Mouse (Mus musculus) hindbrain, embryonic 11.5 days (tissue): ENCODE data around the gene Cmtm7. TPM values are rescaled to one million over a fixed set of nuclear protein-coding genes. Genes with fewer than 3 reads are reported as not detected.
A peak's percentile ranks its signal among the peaks of the same experiment; 100 is the strongest.

Experiments
- ATAC-seq: fragments of 200-750 bp; cut with Nextera tagmentation; 2 replicates; pipeline ENCODE4 v1.8.0; 2017; ENCODE audit warnings: mild to moderate bottlenecking, moderate TSS enrichment, moderate library complexity; ENCODE audit not compliant: low FRiP score
- DNase-seq: peaks from one replicate; pipeline ENCODE4 v3.0.0-alpha.2; 2015; ENCODE audit warnings: low spot score
- H3K27ac ChIP-seq: fragments of 300-500 bp; sonication (generic); 2 replicates; pipeline ENCODE4 v1.5.1; 2014; ENCODE audit warnings: mild to moderate bottlenecking, low read depth, low read length
- H3K27me3 ChIP-seq: fragments of 300-500 bp; sonication (generic); 2 replicates; pipeline ENCODE4 v1.6.1; 2014; ENCODE audit warnings: mild to moderate bottlenecking, low read length, moderate library complexity, mixed read lengths; ENCODE audit not compliant: control insufficient read depth, insufficient read depth
- H3K36me3 ChIP-seq: fragments of 300-500 bp; sonication (generic); 2 replicates; pipeline ENCODE4 v1.6.1; 2014; ENCODE audit warnings: mild to moderate bottlenecking, low read length, moderate library complexity, mixed read lengths; ENCODE audit not compliant: control insufficient read depth, insufficient read depth
- H3K4me1 ChIP-seq: fragments of 300-500 bp; sonication (generic); replicated peaks from 2 replicates; pipeline ENCODE4 v1.6.1; 2014; ENCODE audit warnings: low read length, mixed read lengths; ENCODE audit not compliant: control insufficient read depth, insufficient read depth
- H3K4me2 ChIP-seq: fragments of 300-500 bp; sonication (generic); replicated peaks from 2 replicates; pipeline ENCODE4 v1.6.1; 2014; ENCODE audit warnings: mild to moderate bottlenecking, low read depth, low read length
- H3K4me3 ChIP-seq: fragments of 300-500 bp; sonication (generic); 2 replicates; pipeline ENCODE4 v1.5.1; 2014; ENCODE audit warnings: low read depth, low read length
- H3K9ac ChIP-seq: fragments of 300-500 bp; sonication (generic); 2 replicates; pipeline ENCODE4 v1.6.1; 2014; ENCODE audit warnings: low read depth, low read length
- H3K9me3 ChIP-seq: fragments of 300-500 bp; sonication (generic); 2 replicates; pipeline ENCODE4 v1.6.1; 2016; ENCODE audit warnings: low read length; ENCODE audit not compliant: control insufficient read depth
- WGBS: fragments of 180-500 bp; shearing (Covaris S2); extraction: QIAGEN DNeasy Blood & Tissue Kit; methylation state at CpG from one replicate; pipeline ENCODE4 v1.1.7; 2014; 5-methylcytosine and 5-hydroxymethylcytosine counted together
- polyA plus RNA-seq: library from polyadenylated mRNA; unstranded; fragments of >200 nt; fragmentation: Nextera tagmentation; extraction: Ambion mirVana; gene quantifications from 2 replicates; pipeline ENCODE4 v1.2.1, GENCODE M21; 2014

Gene Cmtm7
- 66.1 and 77.8 TPM in 2 replicates for polyA plus RNA-seq

DNA sequence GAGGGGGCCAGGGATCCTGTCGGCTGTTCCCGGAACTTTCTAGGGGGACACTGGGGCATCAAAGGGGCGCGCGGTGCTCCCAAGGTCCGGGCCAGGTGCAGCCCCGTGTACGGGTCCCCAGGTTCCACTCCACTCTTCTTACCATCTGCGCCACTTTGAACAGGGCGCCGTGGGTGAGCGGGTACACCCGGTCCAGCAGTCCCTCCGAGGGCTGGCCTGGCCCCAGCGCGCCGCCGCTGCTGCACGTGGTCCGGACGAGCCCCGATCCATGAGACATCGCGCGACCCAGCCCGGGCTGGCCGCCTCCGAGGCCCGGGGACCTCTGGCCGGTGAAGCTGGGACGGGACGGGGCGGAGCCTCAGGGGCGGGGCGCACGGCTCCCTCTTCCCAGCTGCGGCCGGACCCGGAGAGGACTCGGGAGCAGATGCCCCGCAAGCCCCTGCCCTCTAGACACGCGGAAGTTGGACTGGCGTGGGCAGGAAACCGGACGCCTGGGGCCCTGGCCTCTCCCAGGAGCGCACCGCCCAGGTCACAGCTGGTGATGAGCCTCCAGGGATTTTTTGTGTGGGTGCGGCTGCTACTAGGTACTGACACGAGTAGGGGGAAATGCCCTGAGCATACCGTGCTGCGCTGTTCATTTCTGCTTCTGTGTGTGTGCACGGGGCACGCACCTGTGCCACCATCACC is at the start of gene Cmtm7:
Gene Cmtm7 (minus strand): TSS at position 331 of the 687 bp plus-strand sequence.
- DNase-seq (peak; percentile 81), ATAC-seq (peak; percentile 89)
- H3K9me3 ChIP-seq = no peaks in the 10 kb centered on the region
- no peaks in the 10 kb centered on the region for H3K36me3 ChIP-seq
- H3K4me2 ChIP-seq = peak within 1 kb of the TSS; percentile 96
- H3K27ac ChIP-seq = peak within 1 kb of the TSS; percentile 65; the same call in 1 of the 2 replicates
- H3K4me3 ChIP-seq = peak within 1 kb of the TSS; percentile 47
- H3K4me1 ChIP-seq = peaks cover 5% of the 10 kb centered on the region; the same call in 1 of the 2 replicates
- WGBS = 1% methylated on average over 54 of the region's 54 CpGs
- peak within 1 kb of the TSS; percentile 69 for H3K9ac ChIP-seq
- no peaks in the 10 kb centered on the region for H3K27me3 ChIP-seq

GRCm38 (mm10) chr9:114830351-114830750 is 48.7 kb upstream of the Cmtm7 start:
- Histone ChIP-seq H3K36me3 (no peaks in the 10 kb centered on the region), H3K4me1 (no peaks in the 10 kb centered on the region), H3K9me3 (no peaks in the 10 kb centered on the region), H3K27ac (no peak overlapping the region), H3K27me3 (no peaks in the 10 kb centered on the region), H3K4me2 (no peak overlapping the region), H3K4me3 (no peak overlapping the region), H3K9ac (no peak overlapping the region)
- DNase-seq = no peak
- ATAC-seq = no peak
- WGBS = 49% methylated on average over 7 of the region's 7 CpGs

DNA sequence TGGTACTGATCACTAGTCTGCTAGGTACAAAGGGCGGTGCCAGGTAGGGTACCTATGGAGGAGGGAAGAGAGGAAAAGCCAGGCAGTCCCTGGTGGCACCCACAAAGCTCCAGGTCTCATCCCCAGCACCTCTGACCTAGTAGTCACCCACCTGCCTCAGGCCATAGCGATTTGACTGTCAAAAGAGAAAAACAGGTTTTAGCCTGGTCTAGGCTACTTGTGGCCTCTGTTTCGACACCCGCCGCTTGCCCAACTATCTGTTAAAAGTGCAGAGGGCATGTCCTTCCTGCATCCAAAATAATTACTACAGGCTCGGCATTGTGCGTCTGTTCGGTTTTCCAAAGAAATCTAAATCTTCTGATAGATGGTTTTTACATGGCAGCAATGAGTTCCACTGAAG is 48.0 kb upstream of the Cmtm7 start:
- ATAC-seq = no peak
- Histone ChIP-seq H3K4me2 (no peak overlapping the region), H3K27ac (no peak overlapping the region), H3K9ac (no peak overlapping the region), H3K27me3 (no peaks in the 10 kb centered on the region), H3K4me1 (no peaks in the 10 kb centered on the region), H3K4me3 (no peak overlapping the region), H3K36me3 (no peaks in the 10 kb centered on the region), H3K9me3 (no peaks in the 10 kb centered on the region)
- DNase-seq = no peak
- 93% methylated on average over 8 of the region's 8 CpGs for WGBS

DNA sequence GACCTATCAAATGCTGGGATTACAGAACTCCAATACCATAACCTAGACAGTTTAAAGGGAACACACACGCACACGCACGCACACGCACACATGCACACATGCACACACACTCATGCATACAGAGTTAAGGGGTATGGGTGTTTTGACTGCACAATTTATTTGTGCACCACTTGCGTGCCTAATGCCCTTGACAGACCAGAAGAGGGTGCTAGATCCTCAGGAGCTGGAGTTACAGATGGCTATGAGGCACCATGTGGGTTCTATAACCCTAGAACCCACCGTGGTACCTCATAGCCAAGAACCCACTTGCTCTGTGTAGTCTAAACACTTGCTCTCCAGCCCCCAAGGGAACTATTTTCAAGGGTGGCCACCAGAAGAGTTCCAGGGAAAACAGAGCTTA is 46.7 kb upstream of the Cmtm7 start:
- Histone ChIP-seq H3K4me2 (no peak overlapping the region), H3K27me3 (no peaks in the 10 kb centered on the region), H3K9ac (no peak overlapping the region), H3K36me3 (no peaks in the 10 kb centered on the region), H3K27ac (no peak overlapping the region), H3K4me1 (no peaks in the 10 kb centered on the region), H3K9me3 (no peaks in the 10 kb centered on the region), H3K4me3 (no peak overlapping the region)
- no peak for DNase-seq
- no peak for ATAC-seq
- WGBS = 96% methylated on average over 6 of the region's 6 CpGs

DNA sequence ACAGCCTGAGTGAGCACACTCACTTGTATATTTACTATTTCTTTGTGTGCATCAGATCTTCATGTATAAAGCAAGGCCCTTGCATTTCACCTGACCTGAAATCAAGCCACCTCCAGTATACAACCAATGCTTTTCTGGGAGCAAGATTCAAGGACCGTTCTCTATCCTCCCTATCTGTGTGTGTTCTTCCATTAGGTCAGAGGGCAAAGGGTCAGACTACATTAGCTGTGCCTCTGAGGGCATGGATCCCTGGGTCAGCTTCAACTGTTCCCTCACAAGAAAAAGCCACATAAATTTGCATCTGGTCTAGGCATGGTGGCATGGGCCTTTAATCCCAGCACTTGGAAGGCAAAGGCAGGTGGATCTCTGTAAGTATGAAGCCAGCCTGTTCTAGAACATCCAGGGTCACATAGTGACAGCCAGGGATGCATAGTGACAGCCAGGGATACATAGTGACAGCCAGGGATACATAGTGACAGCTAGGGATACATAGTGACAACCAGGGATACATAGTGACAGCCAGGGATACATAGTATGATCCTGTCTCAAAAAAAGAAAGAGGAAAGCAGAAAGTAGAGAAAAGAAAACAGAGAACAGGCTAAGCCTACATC is 45.7 kb upstream of the Cmtm7 start:
- no peaks in the 10 kb centered on the region for H3K9me3 ChIP-seq
- no peak for DNase-seq
- no peaks in the 10 kb centered on the region for H3K4me1 ChIP-seq
- H3K27me3 ChIP-seq = no peaks in the 10 kb centered on the region
- H3K27ac ChIP-seq = no peak overlapping the region
- WGBS = 28% methylated on average over 1 of the region's 1 CpGs
- H3K4me3 ChIP-seq = no peak overlapping the region
- H3K9ac ChIP-seq = no peak overlapping the region
- no peaks in the 10 kb centered on the region for H3K36me3 ChIP-seq
- no peak overlapping the region for H3K4me2 ChIP-seq
- ATAC-seq = no peak

- H3K27me3 ChIP-seq = no peaks in the 10 kb centered on the region
- no peaks in the 10 kb centered on the region for H3K36me3 ChIP-seq
- no peak overlapping the region for H3K4me2 ChIP-seq
- H3K9me3 ChIP-seq = no peaks in the 10 kb centered on the region
- ATAC-seq (no peak), DNase-seq (no peak)
- 97% methylated on average over 7 of the region's 7 CpGs for WGBS
- H3K4me3 ChIP-seq = no peak overlapping the region
- no peaks in the 10 kb centered on the region for H3K4me1 ChIP-seq
- no peak overlapping the region for H3K9ac ChIP-seq
- no peak overlapping the region for H3K27ac ChIP-seq
Measured at GRCm38 (mm10) chr9:114824166-114824565, 42.5 kb upstream of the Cmtm7 start.

DNA sequence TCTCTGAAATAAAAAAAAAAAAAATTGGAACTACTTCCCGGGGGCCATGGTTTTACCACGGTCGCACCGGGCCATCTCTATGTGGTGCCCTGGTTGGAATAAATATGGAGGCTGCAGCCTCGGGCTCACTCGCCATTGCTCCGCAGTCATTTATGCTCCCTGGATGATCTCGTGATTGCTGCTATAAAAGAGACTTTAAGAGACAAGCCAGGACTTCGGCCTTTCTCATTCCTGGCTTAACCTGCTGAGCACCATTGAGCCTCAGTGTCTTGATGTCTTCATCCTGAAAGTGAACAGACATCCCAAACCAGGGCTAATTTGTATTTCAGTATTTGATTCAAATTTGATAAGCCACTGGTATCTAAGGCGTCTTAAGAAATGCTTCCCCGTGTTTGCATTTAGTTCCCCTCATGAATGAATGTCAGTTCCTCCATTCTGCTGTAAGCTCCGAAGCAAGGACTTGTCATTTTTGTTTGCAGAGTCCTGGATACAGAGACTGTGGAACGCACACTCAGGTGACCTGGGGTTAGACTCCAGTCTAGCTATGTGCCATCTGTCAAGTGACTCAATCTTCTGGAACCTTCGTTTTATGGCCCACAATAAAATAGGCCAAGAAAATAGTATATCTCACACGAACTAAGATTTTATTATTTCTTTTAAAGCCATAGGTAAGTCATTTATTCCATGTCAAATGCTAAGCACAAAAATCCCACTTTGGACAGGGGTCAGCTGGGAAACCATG is 40.1 kb upstream of the Cmtm7 start:
- H3K4me2 ChIP-seq = no peak overlapping the region
- no peaks in the 10 kb centered on the region for H3K27me3 ChIP-seq
- no peaks in the 10 kb centered on the region for H3K4me1 ChIP-seq
- no peak overlapping the region for H3K4me3 ChIP-seq
- no peak overlapping the region for H3K9ac ChIP-seq
- H3K9me3 ChIP-seq = no peaks in the 10 kb centered on the region
- DNase-seq (no peak), ATAC-seq (no peak)
- no peak overlapping the region for H3K27ac ChIP-seq
- no peaks in the 10 kb centered on the region for H3K36me3 ChIP-seq
- 85% methylated on average over 15 of the region's 15 CpGs for WGBS

- Histone ChIP-seq H3K4me2 (no peak overlapping the region), H3K4me1 (no peaks in the 10 kb centered on the region), H3K36me3 (no peaks in the 10 kb centered on the region), H3K9me3 (no peaks in the 10 kb centered on the region), H3K9ac (no peak overlapping the region), H3K27ac (no peak overlapping the region), H3K4me3 (no peak overlapping the region), H3K27me3 (no peaks in the 10 kb centered on the region)
- ATAC-seq (no peak), DNase-seq (no peak)
- WGBS = 87% methylated on average over 3 of the region's 3 CpGs
Measured at GRCm38 (mm10) chr9:114818918-114819317, 37.3 kb upstream of the Cmtm7 start.
